Mouse (Mus musculus) adrenal gland, adult 18-20 months (tissue): ENCODE measurements around the gene Lat2. TPM values are rescaled to one million over a fixed set of nuclear protein-coding genes. Genes with fewer than 3 reads are reported as not detected.
A peak's percentile ranks its signal among the peaks of the same experiment; 100 is the strongest.

ENCODE experiments used
- DNase-seq, 2 experiments: peaks; one replicate each; pipeline ENCODE4 v3.0.0; 2021 to 2022; ENCODE audit warnings: low spot score in 2 of 2
- total RNA-seq, 2 experiments: library from RNA; stranded (reverse); gene quantifications; 1 replicate in 1 of 2; 2 replicates in 1 of 2; pipeline ENCODE4 v1.2.3; 2021

Lat2 gene
- total RNA-seq, 2 experiments from 2014 or later, result 5.1 to 5.5 TPM

- DNase-seq, result no peak
Observed at GRCm38 (mm10) chr5:134572508-134573214, 42.2 kb downstream of the Lat2 start.

- peak; percentile 32 to 42 for DNase-seq
Observed at GRCm38 (mm10) chr5:134571730-134572507, 42.9 kb downstream of the Lat2 start.

GRCm38 (mm10) chr5:134568964-134569491 is 45.8 kb downstream of the Lat2 start:
- DNase-seq, result no peak

- no peak for DNase-seq
Observed at GRCm38 (mm10) chr5:134568030-134568429, 46.8 kb downstream of the Lat2 start.

- DNase-seq, result no peak
Observed at GRCm38 (mm10) chr5:134567445-134567844, 47.4 kb downstream of the Lat2 start.

- DNase-seq, result no peak
Observed at GRCm38 (mm10) chr5:134565696-134566095, 49.1 kb downstream of the Lat2 start.

GRCm38 (mm10) chr5:134564272-134564671 is 50.6 kb downstream of the Lat2 start:
- DNase-seq, result no peak

GRCm38 (mm10) chr5:134560450-134561171 is 54.2 kb downstream of the Lat2 start:
- DNase-seq, result no peak

GRCm38 (mm10) chr5:134560071-134560449 is 54.8 kb downstream of the Lat2 start, which contains the start of gene Syna:
Syna (minus strand) TSS chr5:134560171.
- DNase-seq, result no peak

- DNase-seq, result peak; percentile 62 to 75
Observed at GRCm38 (mm10) chr5:134555463-134556164, 59.2 kb downstream of the Lat2 start.

- peak; percentile 32 to 54 for DNase-seq
Observed at GRCm38 (mm10) chr5:134553951-134554546, 60.8 kb downstream of the Lat2 start.

- peak; percentile 98 to 99 for DNase-seq
Observed at GRCm38 (mm10) chr5:134552110-134552972, 62.5 kb downstream of the Lat2 start, which contains the start of gene Clip2. Clip2 (minus strand) TSS chr5:134552434.

GRCm38 (mm10) chr5:134551233-134552109 is 63.4 kb downstream of the Lat2 start:
- peak in 1 of 2 experiments; percentile 45 for DNase-seq

- DNase-seq, result no peak
Observed at GRCm38 (mm10) chr5:134550836-134551232, 64.0 kb downstream of the Lat2 start.
